Mouse (Mus musculus): Measurements from ENCODE around the gene Cib4.

Gene Cib4

DNA sequence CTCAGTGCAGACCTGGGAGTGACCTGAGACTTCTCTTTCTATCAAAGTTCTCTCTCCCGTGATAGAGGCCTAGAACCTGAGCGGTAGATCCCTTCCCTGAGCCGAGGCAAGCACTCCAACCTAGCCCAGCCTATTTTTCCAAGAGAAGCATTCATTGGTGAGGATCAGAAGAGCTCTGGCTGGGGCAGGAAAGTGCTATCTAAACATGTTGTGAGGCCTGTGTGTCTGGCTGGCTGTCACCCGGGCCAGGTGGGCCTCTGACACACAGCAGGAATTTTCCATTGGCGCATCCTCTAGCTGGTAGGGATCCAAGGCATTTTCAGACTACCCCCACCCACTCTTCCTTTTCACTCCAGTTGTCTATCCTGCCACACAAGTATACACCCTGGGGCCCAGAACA lies 26.2 kb upstream of the Cib4 start:
- DNase-seq (ENCODE audit: low read depth, low spot score), result no peak

DNA sequence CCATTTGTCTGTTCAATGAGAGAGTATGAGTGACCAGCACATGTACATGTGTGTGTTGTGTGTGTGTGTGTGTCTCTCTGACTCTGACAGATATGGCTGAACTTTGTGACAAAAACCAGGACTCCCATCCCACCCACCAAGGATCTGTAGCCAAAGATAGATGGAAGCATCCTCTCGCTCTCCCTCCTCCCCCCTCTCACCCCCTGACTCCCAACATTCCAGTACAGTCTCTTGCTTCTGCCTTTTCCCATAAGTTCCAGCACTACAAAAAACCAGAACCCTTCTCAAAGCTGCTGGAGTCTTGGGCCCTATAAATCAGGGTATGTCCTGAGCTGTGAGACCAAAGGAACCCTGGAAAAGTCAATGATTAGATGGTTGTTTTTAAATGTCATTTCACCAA lies 22.8 kb upstream of the Cib4 start:
- DNase-seq (ENCODE audit: low read depth, low spot score), result no peak

GRCm38 (mm10) chr5:30559986-30560493 lies 14.4 kb upstream of the Cib4 start:
- no peak for DNase-seq (ENCODE audit: low read depth, low spot score)

DNA sequence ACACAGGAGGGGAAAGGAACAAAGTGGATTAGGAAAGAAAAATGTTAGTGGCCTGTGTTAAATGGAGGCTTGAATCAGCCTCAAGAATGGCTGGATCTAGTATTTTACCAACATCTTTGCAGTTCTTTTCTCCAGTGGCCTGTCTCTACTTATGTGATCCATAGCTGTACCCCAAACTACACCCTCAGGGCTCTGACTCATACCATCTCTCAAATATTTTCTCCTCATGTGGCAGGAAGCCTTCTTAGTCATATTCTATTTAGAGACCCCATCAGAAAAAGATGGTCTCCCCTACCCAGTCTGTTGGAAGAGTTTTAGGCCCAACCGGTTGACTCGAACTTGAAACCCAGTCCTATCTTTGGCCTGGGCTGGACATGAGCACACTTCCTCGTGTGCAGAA lies 13.8 kb upstream of the Cib4 start:
- no peak for DNase-seq (ENCODE audit: low read depth, low spot score)

GRCm38 (mm10) chr5:30556284-30556683 lies 10.6 kb upstream of the Cib4 start:
- peak; percentile 17 for DNase-seq (ENCODE audit: low read depth, low spot score)

DNA sequence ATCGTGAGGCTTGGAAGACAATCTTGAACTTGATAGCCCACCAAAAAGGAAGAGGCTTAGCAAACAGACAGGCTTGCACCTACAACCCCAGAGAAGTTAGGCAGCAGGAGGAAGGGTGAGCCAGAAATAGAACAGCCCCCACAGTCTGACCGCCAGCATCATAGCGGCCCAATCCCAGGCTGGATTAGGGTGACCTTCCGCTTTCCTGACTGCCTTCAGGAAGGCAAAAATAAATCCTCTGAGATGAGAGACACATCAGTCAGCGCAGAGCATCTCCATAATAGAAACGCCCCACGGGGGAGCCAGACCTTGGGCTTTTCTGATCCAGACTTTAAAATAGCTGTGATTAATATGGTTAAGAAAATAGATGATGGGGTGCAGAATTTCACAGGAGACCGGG lies 9.3 kb upstream of the Cib4 start:
- no peak for DNase-seq (ENCODE audit: low read depth, low spot score)

DNA sequence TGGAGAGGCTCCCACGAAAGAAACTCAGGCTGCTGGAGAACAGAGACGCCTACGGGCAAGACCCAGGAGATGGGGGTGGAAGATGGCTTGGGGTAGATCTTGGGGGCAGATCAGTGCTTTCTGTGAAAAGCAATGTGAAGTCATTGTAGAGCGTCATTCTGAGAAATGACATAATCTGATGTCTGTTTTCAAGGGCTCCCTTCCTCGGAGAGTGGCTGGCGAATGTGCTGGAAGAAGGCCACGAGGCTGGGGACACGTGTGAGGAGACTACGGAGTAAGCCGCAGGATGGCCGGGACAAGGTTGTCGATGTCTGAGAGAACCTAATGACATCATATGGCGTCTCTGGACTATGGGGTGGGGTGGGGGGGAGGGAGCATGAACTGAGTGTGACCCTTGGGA lies 8.3 kb upstream of the Cib4 start:
- DNase-seq (ENCODE audit: low read depth, low spot score), result no peak

DNA sequence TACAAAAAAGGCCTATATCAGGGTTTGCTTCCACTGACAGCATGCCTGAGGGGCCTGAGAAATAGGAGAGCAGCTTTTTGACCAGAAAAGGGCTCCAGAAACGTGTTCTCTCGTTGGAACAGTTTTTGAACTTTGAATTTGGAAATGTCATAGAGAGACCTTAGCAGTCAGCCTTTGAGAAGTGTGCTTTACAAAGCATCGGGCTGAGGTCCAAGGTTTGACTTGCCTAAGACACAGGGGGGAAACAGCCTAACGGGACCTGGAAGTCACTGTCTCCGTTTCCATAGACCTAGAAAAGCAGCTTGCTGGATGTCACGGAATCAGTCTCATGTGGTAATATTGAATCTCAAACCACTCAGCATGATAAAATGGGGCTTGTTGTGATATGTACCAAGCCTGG lies 6.4 kb upstream of the Cib4 start:
- no peak for DNase-seq (ENCODE audit: low read depth, low spot score)

DNA sequence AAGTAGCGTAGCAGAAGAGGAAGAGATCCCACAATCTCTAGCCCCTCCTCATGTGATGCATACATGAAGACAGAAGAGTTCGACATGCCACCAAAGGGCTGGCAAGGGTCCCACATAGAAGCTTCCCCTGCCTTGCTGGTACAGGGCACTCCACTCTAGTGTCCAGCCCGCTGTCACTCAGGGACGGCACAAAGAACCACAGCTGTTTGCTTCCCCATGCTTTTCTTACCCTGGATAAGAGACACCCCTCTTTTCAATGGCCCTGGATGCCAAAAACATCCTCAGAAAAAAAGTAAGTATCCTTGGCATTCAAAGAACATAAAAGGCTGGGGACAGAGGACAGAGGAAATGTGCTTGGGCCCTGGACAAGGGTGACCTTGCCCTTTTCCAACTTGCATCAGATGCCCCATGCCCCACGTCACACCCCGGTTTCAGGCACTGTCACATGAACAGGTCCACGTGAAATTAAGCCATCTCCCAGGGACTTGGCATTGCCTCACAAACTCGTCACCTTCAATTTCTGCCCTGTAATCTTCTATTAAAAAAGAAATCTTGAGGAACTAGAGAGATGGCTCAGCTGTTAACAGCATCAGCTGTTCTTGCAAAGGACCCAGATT lies 5.5 kb upstream of the Cib4 start:
- no peak for DNase-seq (ENCODE audit: low read depth, low spot score)

GRCm38 (mm10) chr5:30550334-30551021 lies 4.8 kb upstream of the Cib4 start:
- DNase-seq (ENCODE audit: low read depth, low spot score), result peak; percentile 26

GRCm38 (mm10) chr5:30548681-30549080 lies 3.0 kb upstream of the Cib4 start:
- DNase-seq (ENCODE audit: low read depth, low spot score), result no peak

GRCm38 (mm10) chr5:30536051-30536570 lies 9.5 kb downstream of the Cib4 start:
- no peak for DNase-seq (ENCODE audit: low read depth, low spot score)

DNA sequence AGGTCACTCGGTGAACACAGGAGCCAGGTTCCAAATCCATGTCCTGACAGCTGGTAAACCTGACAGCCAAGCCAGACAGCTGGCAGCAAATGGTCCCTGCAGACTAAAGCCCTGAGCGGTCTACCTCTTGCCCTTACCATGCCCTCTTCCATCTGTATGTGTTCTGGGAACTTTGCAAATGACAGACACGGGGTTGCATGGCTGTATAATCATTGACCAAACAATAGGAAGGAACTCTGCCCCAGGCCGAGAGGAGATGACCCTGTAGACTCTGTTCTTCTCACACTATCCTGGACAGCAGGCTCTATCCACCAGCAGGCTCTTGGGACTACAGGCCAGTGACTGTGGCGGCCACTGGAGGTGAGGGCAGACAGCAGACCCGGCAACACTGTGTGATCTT lies 11.0 kb downstream of the Cib4 start:
- DNase-seq (ENCODE audit: low read depth, low spot score), result no peak

DNA sequence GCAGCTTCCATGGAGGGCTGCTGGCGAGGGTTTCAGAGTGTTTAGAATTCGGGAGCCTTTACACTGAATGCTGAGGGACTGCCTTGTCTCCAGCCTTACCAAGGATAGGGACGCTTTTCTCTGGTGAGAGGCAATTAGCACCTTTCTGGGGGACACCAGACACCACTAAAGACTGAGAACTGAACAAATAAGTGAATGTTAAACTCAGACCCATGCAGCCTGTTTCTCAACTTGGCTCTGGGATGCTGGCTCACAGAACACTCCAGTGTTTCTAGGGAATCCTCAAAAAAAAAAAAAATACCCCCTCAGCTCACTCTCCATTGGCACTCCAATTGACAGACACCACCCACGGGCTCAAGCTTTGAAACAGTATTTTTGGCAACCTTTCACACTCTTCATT lies 16.7 kb downstream of the Cib4 start:
- DNase-seq (ENCODE audit: low read depth, low spot score), result no peak

GRCm38 (mm10) chr5:30527129-30527528 lies 18.5 kb downstream of the Cib4 start:
- DNase-seq (ENCODE audit: low read depth, low spot score), result no peak

GRCm38 (mm10) chr5:30525920-30526836 lies 19.5 kb downstream of the Cib4 start:
- no peak for DNase-seq (ENCODE audit: low read depth, low spot score)

GRCm38 (mm10) chr5:30524213-30524612 lies 21.4 kb downstream of the Cib4 start:
- DNase-seq (ENCODE audit: low read depth, low spot score), result no peak

- no peak for DNase-seq (ENCODE audit: low read depth, low spot score)
Observed at GRCm38 (mm10) chr5:30523131-30523530, 22.5 kb downstream of the Cib4 start.

DNA sequence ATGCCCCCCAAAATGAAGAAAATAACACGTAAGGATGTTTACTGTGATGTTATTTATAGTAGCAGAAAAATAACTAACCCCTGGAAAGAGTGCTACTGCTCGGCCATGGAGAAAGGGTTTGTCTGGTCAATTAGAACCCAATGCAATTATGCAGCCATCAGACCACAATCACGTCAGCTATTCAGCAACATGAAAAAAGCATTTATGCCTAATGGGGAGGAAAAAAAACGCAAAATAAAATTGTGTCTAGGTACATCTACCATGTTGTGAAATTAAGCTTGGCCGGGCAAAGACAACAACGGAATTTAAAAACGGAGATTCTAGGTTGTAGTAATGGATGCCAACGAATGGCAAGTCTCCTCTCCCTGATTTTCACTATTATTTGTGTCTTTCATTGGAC lies 23.2 kb downstream of the Cib4 start:
- DNase-seq (ENCODE audit: low read depth, low spot score), result no peak

- no peak for DNase-seq (ENCODE audit: low read depth, low spot score)
Observed at GRCm38 (mm10) chr5:30520214-30520732, 25.4 kb downstream of the Cib4 start.

DNA sequence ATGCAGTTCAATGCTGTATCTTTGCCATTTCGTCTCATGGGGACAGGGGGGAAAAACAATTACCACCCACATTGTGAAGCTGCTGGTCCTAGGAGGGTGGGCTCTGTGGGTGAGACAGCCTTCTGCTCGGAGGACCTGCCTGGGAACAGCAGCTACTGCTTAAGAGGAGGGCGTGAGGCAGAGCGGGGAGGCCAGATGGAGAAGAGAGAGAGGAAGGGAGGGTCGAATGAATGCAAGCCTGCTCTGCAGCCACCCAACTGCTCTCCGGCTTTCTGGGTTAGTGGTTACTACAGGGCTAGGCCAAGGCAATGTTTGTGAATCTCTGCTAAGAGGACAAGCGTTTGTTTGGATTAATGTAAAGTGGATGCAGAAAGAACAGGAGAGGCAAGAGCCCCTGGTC lies 26.1 kb downstream of the Cib4 start:
- no peak for DNase-seq (ENCODE audit: low read depth, low spot score)

GRCm38 (mm10) chr5:30518547-30518946 lies 27.1 kb downstream of the Cib4 start:
- DNase-seq (ENCODE audit: low read depth, low spot score), result no peak
